ENCODE assay signal across 8 mouse cellular contexts in the genomic region with DNA sequence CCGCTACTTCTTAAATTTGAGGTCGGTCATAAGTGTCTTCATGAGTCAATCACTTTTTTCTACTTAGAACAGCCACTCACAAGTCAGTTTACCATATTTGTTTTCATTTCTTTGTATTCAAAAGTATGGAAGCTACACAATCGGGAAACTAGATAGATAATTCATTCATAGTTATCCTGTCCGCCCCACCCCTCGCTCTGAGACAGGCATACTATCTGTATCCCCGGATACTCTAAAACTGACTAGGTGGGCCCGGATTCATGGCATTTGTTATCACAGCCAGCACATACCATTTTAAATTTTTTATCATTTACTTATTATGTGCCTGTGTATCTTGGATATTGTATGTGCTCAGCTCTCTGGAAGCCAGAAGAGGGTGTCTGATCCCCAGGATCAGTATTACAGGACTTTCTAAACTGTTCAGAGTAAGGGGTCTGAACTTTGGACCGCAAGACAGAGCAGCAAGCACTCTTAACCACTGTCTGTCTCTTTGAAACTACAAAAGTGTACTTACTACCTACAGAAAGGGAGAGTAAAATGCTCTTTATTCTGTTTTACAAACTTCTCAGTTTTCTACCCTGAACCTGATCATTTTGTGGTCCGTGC. TPM values are rescaled to one million over a fixed set of nuclear protein-coding genes. Genes with fewer than 3 reads are reported as not detected.
A peak's percentile ranks its signal among the peaks of the same experiment; 100 is the strongest.
DNase-seq lines count a peak whose midpoint lies in the region; ATAC-seq and TF ChIP-seq lines count a peak whose summit lies in the region.

No protein-coding gene starts in this region.

- no peak for TF ChIP-seq CTCF in E14TG2a.4 (conservative IDR thresholded peaks at IDR 0.05; ENCODE audit: low read length)
- no peak for TF ChIP-seq CTCF in liver, embryonic 14.5 days (IDR thresholded peaks at IDR 0.05; ENCODE audit: low read depth)

- peak overlapping the region; percentile 90 for H3K9ac ChIP-seq in forebrain, embryonic 16.5 days (replicated peaks; ENCODE audit: low read depth, low read length)
- peak overlapping the region; percentile 91 for H3K9ac ChIP-seq in liver, embryonic 14.5 days (replicated peaks)

- H3K9me3 ChIP-seq in E14TG2a.4 (ENCODE audit: low read length) = no peaks in the 10 kb centered on the region
- H3K9me3 ChIP-seq in forebrain, embryonic 16.5 days (ENCODE audit: control insufficient read depth, low read length) = no peaks in the 10 kb centered on the region
- H3K9me3 ChIP-seq in liver, embryonic 14.5 days (ENCODE audit: control insufficient read depth, low read length) = no peaks in the 10 kb centered on the region

- H3K4me2 ChIP-seq in forebrain, embryonic 16.5 days (ENCODE audit: low read length) = peak overlapping the region; percentile 60
- peak overlapping the region; percentile 87 for H3K4me2 ChIP-seq in liver, embryonic 14.5 days (ENCODE audit: low read depth)

- no peak for ATAC-seq in forebrain, embryonic 16.5 days
- peak; percentile 3; the same call in 1 of the 2 replicates for ATAC-seq in liver, embryonic 14.5 days (ENCODE audit: insufficient read depth)

- H3K27ac ChIP-seq in forebrain, embryonic 16.5 days (ENCODE audit: low read length) = no peak overlapping the region
- H3K27ac ChIP-seq in liver, embryonic 14.5 days = peak overlapping the region; percentile 92

- peak; percentile 6 for DNase-seq in embryo, embryonic 10.5 days (ENCODE audit: low spot score)
- DNase-seq in embryo, embryonic 9.5 days (ENCODE audit: extremely low spot score) = no peak
- peak; percentile 47 to 63 (median 48) for DNase-seq in liver, embryonic 14.5 days (ENCODE audit: low read depth in 3 of 3, low spot score in 3 of 3)
- DNase-seq in left cerebral cortex, adult 11 months (ENCODE audit: low spot score) = no peak
- no peak for DNase-seq in cerebellum, adult 8-10 months
- DNase-seq in right cerebral cortex, postnatal 10 days (ENCODE audit: low spot score in 2 of 2) = no peak

- WGBS in forebrain, embryonic 16.5 days = 62% methylated on average over 9 of the region's 9 CpGs
- WGBS in liver, embryonic 14.5 days (ENCODE audit: insufficient replicate concordance) = 19% methylated on average over 9 of the region's 9 CpGs

- TF ChIP-seq EP300 in liver, embryonic 14.5 days (IDR thresholded peaks at IDR 0.05; ENCODE audit: low read depth) = peak; percentile 66

- H3K4me1 ChIP-seq in E14TG2a.4 (replicated peaks; ENCODE audit: low read depth, low read length) = peaks cover 70% of the 10 kb centered on the region
- H3K4me1 ChIP-seq in forebrain, embryonic 16.5 days (replicated peaks; ENCODE audit: control insufficient read depth, insufficient read depth, low read length) = peaks cover 22% of the 10 kb centered on the region
- peaks cover 22 to 32% of the 10 kb centered on the region in 2 experiments for H3K4me1 ChIP-seq in liver, embryonic 14.5 days (replicated peaks; ENCODE audit: control insufficient read depth in 2 of 2, insufficient read depth in 2 of 2, low read length in 1 of 2)

- peaks cover 27% of the 10 kb centered on the region for H3K36me3 ChIP-seq in E14TG2a.4 (ENCODE audit: insufficient read depth, low read length)
- H3K36me3 ChIP-seq in forebrain, embryonic 16.5 days (ENCODE audit: control insufficient read depth, insufficient read depth) = no peaks in the 10 kb centered on the region; the same call in 1 of the 2 replicates
- H3K36me3 ChIP-seq in liver, embryonic 14.5 days (replicated peaks; ENCODE audit: control insufficient read depth, insufficient read depth, low read depth) = peaks cover 6% of the 10 kb centered on the region

- no peaks in the 10 kb centered on the region for H3K27me3 ChIP-seq in E14TG2a.4 (ENCODE audit: insufficient read depth, low read length)
- no peaks in the 10 kb centered on the region for H3K27me3 ChIP-seq in forebrain, embryonic 16.5 days (replicated peaks; ENCODE audit: control insufficient read depth, insufficient read depth, low read length)
- no peaks in the 10 kb centered on the region for H3K27me3 ChIP-seq in liver, embryonic 14.5 days (ENCODE audit: control insufficient read depth, insufficient read depth, low read length)

- H3K4me3 ChIP-seq in E14TG2a.4 (replicated peaks; ENCODE audit: low read length) = peak overlapping the region; percentile 90
- peak overlapping the region; percentile 82 for H3K4me3 ChIP-seq in forebrain, embryonic 16.5 days (replicated peaks; ENCODE audit: low read length)
- peak overlapping the region; percentile 79 to 81 for H3K4me3 ChIP-seq in liver, embryonic 14.5 days (ENCODE audit: insufficient read depth in 1 of 2, low read depth in 2 of 2, low read length in 2 of 2)

RNA-seq across cellular contexts. Expression of a gene that starts 2.2 kb away (rescaled TPM):
- 32.8 and 40.6 TPM in 2 replicates for polyA plus RNA-seq in forebrain, embryonic 16.5 days (2015; fragmentation: Nextera tagmentation; extraction: Ambion mirVana)
- 7.3 and 7.8 TPM in 2 replicates for polyA plus RNA-seq in liver, embryonic 14.5 days (2012; rRNA removed)
- polyA plus RNA-seq in liver, embryonic 14.5 days (2014; fragmentation: Nextera tagmentation; extraction: Ambion mirVana) = 17.0 and 19.1 TPM in 2 replicates

RNA-seq across cellular contexts. Expression of a gene that starts 51.2 kb away (rescaled TPM):
- 107 and 109 TPM in 2 replicates for polyA plus RNA-seq in forebrain, embryonic 16.5 days (2015; fragmentation: Nextera tagmentation; extraction: Ambion mirVana)
- polyA plus RNA-seq in liver, embryonic 14.5 days (2012; rRNA removed) = 11.7 and 18.5 TPM in 2 replicates
- polyA plus RNA-seq in liver, embryonic 14.5 days (2014; fragmentation: Nextera tagmentation; extraction: Ambion mirVana) = 23.1 and 24.8 TPM in 2 replicates

RNA-seq across cellular contexts. Expression of a gene that starts 57.2 kb away (rescaled TPM):
- polyA plus RNA-seq in forebrain, embryonic 16.5 days (2015; fragmentation: Nextera tagmentation; extraction: Ambion mirVana) = 22.6 and 24.7 TPM in 2 replicates
- 2.3 and 3.4 TPM in 2 replicates for polyA plus RNA-seq in liver, embryonic 14.5 days (2012; rRNA removed)
- 3.0 and 4.4 TPM in 2 replicates for polyA plus RNA-seq in liver, embryonic 14.5 days (2014; fragmentation: Nextera tagmentation; extraction: Ambion mirVana)

Comparison
In these comparisons a context has a peak if more than half of its experiments do, and no peak if none do; other contexts are left out.
1. DNase-seq: peak in embryo, embryonic 10.5 days (single experiment) and liver, embryonic 14.5 days (3 of 3); none in embryo, embryonic 9.5 days (single experiment), left cerebral cortex, adult 11 months (single experiment), cerebellum, adult 8-10 months (single experiment) and right cerebral cortex, postnatal 10 days (0 of 2).
2. Peak in every context shown above with its lines, with median percentiles within 50 percentile points of each other: H3K4me3 ChIP-seq.